Mouse (Mus musculus) forebrain, embryonic 12.5 days (tissue): Measurements from ENCODE around the gene Srsf1. TPM values are rescaled to one million over a fixed set of nuclear protein-coding genes. Genes with fewer than 3 reads are reported as not detected.

ENCODE experiments used
- ATAC-seq: fragments of 200-750 bp; cut with Nextera tagmentation; 2 replicates; pipeline ENCODE4 v1.8.0; 2017; ENCODE audit warnings: moderate TSS enrichment; ENCODE audit not compliant: low FRiP score
- H3K27ac ChIP-seq: fragments of 300-500 bp; sonication (generic); 2 replicates; pipeline ENCODE4 v1.5.1; 2016; ENCODE audit warnings: mild to moderate bottlenecking
- H3K27me3 ChIP-seq: fragments of 300-500 bp; sonication (generic); 2 replicates; pipeline ENCODE4 v1.6.1; 2016; ENCODE audit warnings: mild to moderate bottlenecking
- H3K36me3 ChIP-seq: fragments of 300-500 bp; sonication (generic); replicated peaks from 2 replicates; pipeline ENCODE4 v1.6.1; 2016; ENCODE audit warnings: mild to moderate bottlenecking
- H3K4me1 ChIP-seq: fragments of 300-500 bp; sonication (generic); 2 replicates; pipeline ENCODE4 v1.6.1; 2016
- H3K4me2 ChIP-seq: fragments of 300-500 bp; sonication (generic); 2 replicates; pipeline ENCODE4 v1.6.1; 2016; ENCODE audit warnings: mild to moderate bottlenecking, moderate library complexity
- H3K4me3 ChIP-seq: fragments of 300-500 bp; sonication (generic); replicated peaks from 2 replicates; pipeline ENCODE4 v1.5.1; 2016; ENCODE audit warnings: mild to moderate bottlenecking
- H3K9ac ChIP-seq: fragments of 300-500 bp; sonication (generic); 2 replicates; pipeline ENCODE4 v1.6.1; 2016; ENCODE audit warnings: mild to moderate bottlenecking
- H3K9me3 ChIP-seq: fragments of 300-500 bp; sonication (generic); 2 replicates; pipeline ENCODE4 v1.6.1; 2016
- WGBS: fragments of 180-500 bp; shearing (Covaris S2); methylation state at CpG from one replicate; pipeline ENCODE4 v1.1.7; 2016; 5-methylcytosine and 5-hydroxymethylcytosine counted together
- polyA plus RNA-seq: library from polyadenylated mRNA; unstranded; fragments of >200 nt; fragmentation: Nextera tagmentation; extraction: Ambion mirVana; gene quantifications from 2 replicates; pipeline ENCODE4 v1.2.1, GENCODE M21; 2016

The Srsf1 gene
- polyA plus RNA-seq, 1 experiment from 2014 or later, result 564 TPM

GRCm38 (mm10) chr11:88046323-88046937, 743 bp upstream of the Srsf1 start:
- Histone ChIP-seq H3K4me2 (peak overlapping the region; percentile 68), H3K27ac (peak overlapping the region; percentile 99; the same call in 1 of the 2 replicates), H3K4me1 (peaks cover 33% of the 10 kb centered on the region), H3K27me3 (no peaks in the 10 kb centered on the region), H3K9ac (peak overlapping the region; percentile 99), H3K36me3 (peaks cover 28% of the 10 kb centered on the region), H3K4me3 (peak overlapping the region; percentile 98), H3K9me3 (no peaks in the 10 kb centered on the region)
- no peak for ATAC-seq
- WGBS, result 64% methylated on average over 17 of the region's 17 CpGs

DNA sequence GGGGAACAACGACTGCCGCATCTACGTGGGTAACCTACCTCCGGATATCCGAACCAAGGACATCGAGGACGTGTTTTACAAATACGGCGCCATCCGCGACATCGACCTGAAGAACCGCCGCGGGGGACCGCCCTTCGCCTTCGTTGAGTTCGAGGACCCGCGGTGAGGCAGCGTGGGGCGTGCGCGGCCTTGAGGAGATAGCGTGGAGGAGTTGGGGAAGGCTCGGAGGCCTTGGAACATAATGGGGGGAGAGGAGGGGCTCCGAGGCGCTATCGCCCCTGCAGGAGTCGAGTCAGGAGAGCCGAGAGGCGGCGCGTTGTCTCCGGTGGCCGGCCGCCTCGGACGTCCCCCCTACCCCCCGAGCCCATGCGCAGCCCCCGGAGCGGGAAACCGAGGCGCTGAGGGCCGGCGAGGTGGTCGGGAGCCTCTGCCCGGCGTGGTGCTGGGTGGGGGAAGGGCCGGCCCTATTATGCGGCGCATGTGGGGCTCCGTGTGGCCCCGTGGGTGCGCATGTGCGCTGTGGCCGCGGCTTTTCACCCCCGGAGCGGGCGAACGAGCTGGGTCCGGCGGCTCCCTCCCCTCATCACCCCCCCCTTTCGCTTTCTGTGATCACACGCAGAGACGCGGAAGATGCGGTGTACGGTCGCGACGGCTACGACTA, 828 bp downstream of the Srsf1 start:
- Histone ChIP-seq H3K27me3 (no peaks in the 10 kb centered on the region), H3K27ac (peak overlapping the region; percentile 99), H3K4me1 (peaks cover 37% of the 10 kb centered on the region), H3K4me3 (peak overlapping the region; percentile 98), H3K36me3 (peaks cover 32% of the 10 kb centered on the region), H3K4me2 (peak overlapping the region; percentile 68), H3K9me3 (no peaks in the 10 kb centered on the region), H3K9ac (peak overlapping the region; percentile 99)
- WGBS, result under 1% methylated on average over 66 of the region's 76 CpGs
- ATAC-seq, result peak; percentile 84

DNA sequence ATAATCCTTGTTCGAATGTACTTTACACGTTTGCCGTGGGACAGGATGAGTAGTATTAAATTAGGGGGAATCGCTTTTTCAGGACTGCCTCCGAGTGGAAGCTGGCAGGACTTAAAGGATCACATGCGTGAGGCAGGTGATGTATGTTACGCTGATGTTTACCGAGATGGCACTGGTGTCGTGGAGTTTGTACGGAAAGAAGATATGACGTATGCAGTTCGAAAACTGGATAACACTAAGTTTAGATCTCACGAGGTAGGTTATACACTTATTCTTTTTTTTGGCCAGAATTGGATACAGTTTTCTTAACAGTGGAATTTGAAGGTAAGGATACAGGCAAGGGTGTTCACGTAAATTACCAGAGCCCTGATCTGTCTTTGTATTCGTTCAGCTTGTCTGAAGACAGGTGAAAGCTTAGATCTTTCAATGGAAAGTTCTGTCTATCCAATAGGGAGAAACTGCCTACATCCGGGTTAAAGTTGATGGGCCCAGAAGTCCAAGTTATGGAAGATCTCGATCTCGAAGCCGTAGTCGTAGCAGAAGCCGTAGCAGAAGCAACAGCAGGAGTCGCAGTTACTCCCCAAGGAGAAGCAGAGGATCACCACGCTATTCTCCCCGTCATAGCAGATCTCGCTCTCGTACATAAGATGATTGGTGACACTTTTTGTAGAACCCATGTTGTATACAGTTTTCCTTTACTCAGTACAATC, 1.9 kb downstream of the Srsf1 start:
- Histone ChIP-seq H3K4me1 (peaks cover 37% of the 10 kb centered on the region), H3K36me3 (peaks cover 36% of the 10 kb centered on the region), H3K9ac (peak overlapping the region; percentile 99), H3K4me2 (peak overlapping the region; percentile 68), H3K4me3 (peak overlapping the region; percentile 98), H3K27ac (no peak overlapping the region), H3K27me3 (no peaks in the 10 kb centered on the region), H3K9me3 (no peaks in the 10 kb centered on the region)
- WGBS, result 34% methylated on average over 26 of the region's 26 CpGs
- ATAC-seq, result no peak

- Histone ChIP-seq H3K9me3 (no peaks in the 10 kb centered on the region), H3K36me3 (peaks cover 36% of the 10 kb centered on the region), H3K4me3 (peak overlapping the region; percentile 98), H3K4me2 (peak overlapping the region; percentile 68), H3K4me1 (peaks cover 37% of the 10 kb centered on the region), H3K27ac (no peak overlapping the region), H3K27me3 (no peaks in the 10 kb centered on the region), H3K9ac (no peak overlapping the region)
- no peak for ATAC-seq
Measured at GRCm38 (mm10) chr11:88049732-88050131, 2.6 kb downstream of the Srsf1 start.

GRCm38 (mm10) chr11:88052638-88053037, 5.5 kb downstream of the Srsf1 start:
- no peak overlapping the region for H3K4me3 ChIP-seq
- no peak for ATAC-seq
- peaks cover 38% of the 10 kb centered on the region for H3K36me3 ChIP-seq

GRCm38 (mm10) chr11:88053821-88054220, 6.6 kb downstream of the Srsf1 start:
- WGBS, result 62% methylated on average over 3 of the region's 3 CpGs
- no peak overlapping the region for H3K4me3 ChIP-seq
- no peak overlapping the region for H3K9ac ChIP-seq
- no peak for ATAC-seq
- H3K36me3 ChIP-seq, result peaks cover 37% of the 10 kb centered on the region
- H3K4me2 ChIP-seq, result no peak overlapping the region
- no peaks in the 10 kb centered on the region for H3K9me3 ChIP-seq
- peaks cover 26% of the 10 kb centered on the region for H3K4me1 ChIP-seq
- H3K27ac ChIP-seq, result 0 out of 2 replicates have a peak overlapping the region, but pooled peaks have one; percentile 19
- H3K27me3 ChIP-seq, result no peaks in the 10 kb centered on the region

More at GRCm38 (mm10) chr11:88052638-88053037, 5.5 kb downstream of the Srsf1 start:
- H3K9me3 ChIP-seq, result no peaks in the 10 kb centered on the region
- WGBS, result 78% methylated on average over 4 of the region's 4 CpGs
- H3K4me1 ChIP-seq, result peaks cover 26% of the 10 kb centered on the region
- H3K27me3 ChIP-seq, result no peaks in the 10 kb centered on the region
- H3K4me2 ChIP-seq, result no peak overlapping the region
- H3K9ac ChIP-seq, result no peak overlapping the region
- H3K27ac ChIP-seq, result no peak overlapping the region

DNA sequence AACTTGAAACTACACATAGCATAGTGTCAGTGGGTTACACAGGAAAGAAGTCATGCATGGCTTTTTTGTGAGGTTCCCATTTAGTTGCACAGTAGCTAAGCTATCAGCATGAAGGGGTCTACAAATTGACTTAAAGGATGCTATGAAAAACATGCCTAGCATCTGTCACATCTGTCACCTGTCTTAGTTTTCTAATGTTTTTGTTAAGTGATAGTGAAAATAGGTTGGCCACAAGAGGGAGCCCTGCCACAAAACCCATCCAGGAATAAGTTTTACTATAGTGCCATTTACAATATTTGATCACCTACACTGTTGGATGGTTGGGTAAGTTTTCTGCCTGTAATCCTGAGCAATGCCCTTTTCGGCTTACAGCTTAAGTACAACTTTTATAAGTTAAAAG, 7.4 kb downstream of the Srsf1 start:
- Histone ChIP-seq H3K27me3 (no peaks in the 10 kb centered on the region), H3K36me3 (peaks cover 29% of the 10 kb centered on the region), H3K9me3 (no peaks in the 10 kb centered on the region), H3K4me1 (peaks cover 20% of the 10 kb centered on the region), H3K4me3 (no peak overlapping the region), H3K4me2 (no peak overlapping the region), H3K9ac (no peak overlapping the region), H3K27ac (no peak overlapping the region)
- WGBS, result 77% methylated on average over 1 of the region's 1 CpGs
- no peak for ATAC-seq

GRCm38 (mm10) chr11:88055777-88056176, 8.6 kb downstream of the Srsf1 start:
- Histone ChIP-seq H3K4me3 (no peak overlapping the region), H3K4me2 (no peak overlapping the region), H3K27ac (no peak overlapping the region), H3K36me3 (peaks cover 18% of the 10 kb centered on the region), H3K27me3 (no peaks in the 10 kb centered on the region), H3K9ac (no peak overlapping the region), H3K9me3 (no peaks in the 10 kb centered on the region), H3K4me1 (peaks cover 9% of the 10 kb centered on the region)
- no peak for ATAC-seq
- 84% methylated on average over 2 of the region's 2 CpGs for WGBS

- H3K4me1 ChIP-seq, result peaks cover under 1% of the 10 kb centered on the region; the same call in 1 of the 2 replicates
- H3K27me3 ChIP-seq, result no peaks in the 10 kb centered on the region
- no peak overlapping the region for H3K9ac ChIP-seq
- H3K27ac ChIP-seq, result no peak overlapping the region
- peaks cover 7% of the 10 kb centered on the region for H3K36me3 ChIP-seq
- no peak overlapping the region for H3K4me2 ChIP-seq
- no peaks in the 10 kb centered on the region for H3K9me3 ChIP-seq
- no peak for ATAC-seq
- H3K4me3 ChIP-seq, result no peak overlapping the region
- WGBS, result 76% methylated on average over 2 of the region's 2 CpGs
Measured at GRCm38 (mm10) chr11:88057788-88058187, 10.6 kb downstream of the Srsf1 start.

DNA sequence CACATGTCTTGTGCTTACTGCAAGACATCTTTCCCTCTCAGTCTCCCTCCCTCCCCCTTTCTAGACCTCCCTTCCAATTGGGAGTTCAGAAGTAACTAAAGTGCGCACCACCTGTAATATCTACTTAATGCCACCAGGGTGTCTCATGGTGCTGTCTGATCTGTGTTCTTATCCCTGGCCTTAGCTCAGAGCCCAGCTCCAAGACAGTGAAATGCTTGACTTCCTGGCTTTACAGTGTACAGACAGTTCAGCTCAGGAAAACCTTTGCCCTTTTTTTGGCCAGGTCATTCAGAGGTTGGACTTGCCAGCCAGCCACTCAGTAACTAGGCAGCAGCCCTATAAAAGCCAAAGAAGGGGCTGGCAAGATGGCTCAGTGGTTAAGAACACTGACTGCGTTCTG, 12.0 kb downstream of the Srsf1 start:
- 0 out of 2 replicates have a peak, but pooled peaks cover 2% of the 10 kb centered on the region for H3K36me3 ChIP-seq
- H3K4me2 ChIP-seq, result no peak overlapping the region
- H3K27ac ChIP-seq, result no peak overlapping the region
- no peak overlapping the region for H3K9ac ChIP-seq
- WGBS, result 50% methylated on average over 2 of the region's 2 CpGs
- H3K27me3 ChIP-seq, result no peaks in the 10 kb centered on the region
- H3K4me3 ChIP-seq, result no peak overlapping the region
- no peaks in the 10 kb centered on the region for H3K9me3 ChIP-seq
- no peaks in the 10 kb centered on the region for H3K4me1 ChIP-seq
- ATAC-seq, result peak; percentile 75

- no peak for ATAC-seq
- H3K36me3 ChIP-seq, result no peaks in the 10 kb centered on the region
- no peak overlapping the region for H3K4me2 ChIP-seq
- no peaks in the 10 kb centered on the region for H3K9me3 ChIP-seq
- H3K4me1 ChIP-seq, result 0 out of 2 replicates have a peak, but pooled peaks cover under 1% of the 10 kb centered on the region
- H3K4me3 ChIP-seq, result no peak overlapping the region
- WGBS, result 79% methylated on average over 2 of the region's 2 CpGs
- H3K9ac ChIP-seq, result no peak overlapping the region
- no peaks in the 10 kb centered on the region for H3K27me3 ChIP-seq
- no peak overlapping the region for H3K27ac ChIP-seq
Measured at GRCm38 (mm10) chr11:88061892-88062625, 14.9 kb downstream of the Srsf1 start.

- H3K9ac ChIP-seq, result no peak overlapping the region
- H3K36me3 ChIP-seq, result no peaks in the 10 kb centered on the region
- H3K27me3 ChIP-seq, result no peaks in the 10 kb centered on the region
- H3K4me2 ChIP-seq, result no peak overlapping the region
- peaks cover 12% of the 10 kb centered on the region for H3K4me1 ChIP-seq
- no peak for ATAC-seq
- no peak overlapping the region for H3K4me3 ChIP-seq
- no peaks in the 10 kb centered on the region for H3K9me3 ChIP-seq
- H3K27ac ChIP-seq, result no peak overlapping the region
Measured at GRCm38 (mm10) chr11:88065732-88066131, 18.6 kb downstream of the Srsf1 start.
